9 mouse cellular contexts compared by ENCODE assay signal in genomic region chr19:16325911-16326310, GRCm38 (mm10).
DNase-seq lines count a peak whose midpoint lies in the region; ATAC-seq and TF ChIP-seq lines count a peak whose summit lies in the region.
"Had no signal": no experiment of that assay in that cellular context is flagged by ENCODE, and none has a peak within 500 bp of the region (broad histone marks: within the 10 kb centered on the region; RNA-seq: fewer than 3 reads in every experiment).

No protein-coding gene starts in this region.

- H3K27ac ChIP-seq in layer of hippocampus, adult 2 months, result peak overlapping the region; percentile 6
- H3K27ac ChIP-seq in hindbrain, embryonic 10.5 days, result no peak overlapping the region
- H3K27ac ChIP-seq: neural tube, embryonic 13.5 days had no signal

- H3K9me3 ChIP-seq in hindbrain, embryonic 10.5 days, result no peaks in the 10 kb centered on the region
- H3K9me3 ChIP-seq: neural tube, embryonic 13.5 days had no signal

- TF ChIP-seq CTCF in layer of hippocampus, adult 2 months (conservative IDR thresholded peaks at IDR 0.05), result no peak

- 70% methylated on average over 8 of the region's 8 CpGs for WGBS in hindbrain, embryonic 10.5 days

- H3K4me3 ChIP-seq in layer of hippocampus, adult 2 months, result no peak overlapping the region
- H3K4me3 ChIP-seq in hindbrain, embryonic 10.5 days, result no peak overlapping the region
- H3K4me3 ChIP-seq: neural tube, embryonic 13.5 days had no signal

- ATAC-seq in granulocyte monocyte progenitor cell, adult 5-6 weeks (replicated peaks; ENCODE audit: poor library complexity, severe bottlenecking), result peak; percentile 72

- no peak for DNase-seq in layer of hippocampus, adult 2 months (ENCODE audit: low spot score in 2 of 2)
- DNase-seq in layer of hippocampus, postnatal 25 days (ENCODE audit: extremely low spot score in 1 of 2, low spot score in 1 of 2), result no peak
- DNase-seq in kidney, postnatal 36 days, result peak; percentile 78 to 93
- DNase-seq in skeletal muscle tissue, adult 2 months (ENCODE audit: low read depth, low spot score), result peak; percentile 26
- DNase-seq in layer of hippocampus, adult 8-10 months (ENCODE audit: low spot score in 2 of 2), result no peak
- DNase-seq in hindbrain, embryonic 10.5 days (ENCODE audit: low spot score), result no peak
- DNase-seq in left cerebral cortex, adult 18-20 months (ENCODE audit: low spot score in 2 of 2), result no peak

- H3K36me3 ChIP-seq in hindbrain, embryonic 10.5 days, result 0 out of 2 replicates have a peak, but pooled peaks cover 3% of the 10 kb centered on the region

- no peaks in the 10 kb centered on the region for H3K27me3 ChIP-seq in hindbrain, embryonic 10.5 days (ENCODE audit: insufficient read depth, poor library complexity, severe bottlenecking)
- H3K27me3 ChIP-seq: neural tube, embryonic 13.5 days had no signal

- peaks cover 25% of the 10 kb centered on the region for H3K4me1 ChIP-seq in hindbrain, embryonic 10.5 days (replicated peaks)

Comparison
In these comparisons a context has a peak if more than half of its experiments do, and no peak if none do; other contexts are left out.
1. DNase-seq: peak in kidney, postnatal 36 days (2 of 2) and skeletal muscle tissue, adult 2 months (single experiment); none in layer of hippocampus, adult 2 months (0 of 2), layer of hippocampus, postnatal 25 days (0 of 2), layer of hippocampus, adult 8-10 months (0 of 2), hindbrain, embryonic 10.5 days (single experiment) and left cerebral cortex, adult 18-20 months (0 of 2).